Mouse (Mus musculus): Measurements from ENCODE around the gene Cenpp.

DNA sequence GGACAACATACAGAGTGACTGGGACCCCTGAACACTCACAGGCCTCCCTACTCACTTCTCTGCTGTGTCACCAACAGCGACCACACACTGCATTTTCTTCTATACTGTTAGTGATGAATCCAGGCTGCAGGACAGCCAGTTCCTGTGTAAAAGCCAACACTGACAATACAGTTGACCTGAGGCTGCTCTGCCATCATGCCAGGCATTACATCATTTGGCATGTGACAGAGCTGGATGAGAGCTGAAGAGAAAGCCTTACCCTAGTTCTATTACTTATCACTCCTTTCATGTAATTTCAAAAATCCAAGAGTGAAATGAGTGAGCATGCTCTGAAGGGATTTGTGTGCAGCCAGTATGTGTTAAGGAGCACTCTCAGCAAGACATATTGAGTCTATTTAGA lies 96.4 kb downstream of the Cenpp start:
- no peak for TF ChIP-seq CTCF (IDR thresholded peaks at IDR 0.05; ENCODE audit: control insufficient read depth, insufficient read depth, insufficient replicate concordance, low read depth, low read length)
- no peak for TF ChIP-seq POLR2A (IDR thresholded peaks at IDR 0.05; ENCODE audit: control insufficient read depth, low read depth, low read length)
